Mouse (Mus musculus) testis, adult 2 months (tissue): ENCODE data around the gene Arl15.

Source experiments
- CTCF ChIP-seq: fragments of 200-500 bp; IDR thresholded peaks from 2 replicates; pipeline ENCODE4 v1.5.1; 2012; ENCODE audit warnings: low read depth, mild to moderate bottlenecking, inconsistent platforms, low read length, moderate library complexity; ENCODE audit not compliant: control insufficient read depth, insufficient read depth, insufficient replicate concordance
- POLR2A ChIP-seq: fragments of 200-500 bp; IDR thresholded peaks from 2 replicates; pipeline ENCODE4 v1.6.1; 2012; ENCODE audit warnings: low read depth, mild to moderate bottlenecking, inconsistent platforms, low read length, moderate library complexity; ENCODE audit not compliant: control insufficient read depth

GRCm38 (mm10) chr13:114162753-114163152 is 368.4 kb downstream of the Arl15 start:
- TF ChIP-seq POLR2A (no peak), CTCF (no peak)
